Mouse (Mus musculus): ENCODE results near the gene Rhbdf2.
"Not testable (repeated sequence)": the region's sequence is repeated elsewhere in the genome, so short reads cannot be mapped to it uniquely, and the experiment has no call there.

Rhbdf2 gene

DNA sequence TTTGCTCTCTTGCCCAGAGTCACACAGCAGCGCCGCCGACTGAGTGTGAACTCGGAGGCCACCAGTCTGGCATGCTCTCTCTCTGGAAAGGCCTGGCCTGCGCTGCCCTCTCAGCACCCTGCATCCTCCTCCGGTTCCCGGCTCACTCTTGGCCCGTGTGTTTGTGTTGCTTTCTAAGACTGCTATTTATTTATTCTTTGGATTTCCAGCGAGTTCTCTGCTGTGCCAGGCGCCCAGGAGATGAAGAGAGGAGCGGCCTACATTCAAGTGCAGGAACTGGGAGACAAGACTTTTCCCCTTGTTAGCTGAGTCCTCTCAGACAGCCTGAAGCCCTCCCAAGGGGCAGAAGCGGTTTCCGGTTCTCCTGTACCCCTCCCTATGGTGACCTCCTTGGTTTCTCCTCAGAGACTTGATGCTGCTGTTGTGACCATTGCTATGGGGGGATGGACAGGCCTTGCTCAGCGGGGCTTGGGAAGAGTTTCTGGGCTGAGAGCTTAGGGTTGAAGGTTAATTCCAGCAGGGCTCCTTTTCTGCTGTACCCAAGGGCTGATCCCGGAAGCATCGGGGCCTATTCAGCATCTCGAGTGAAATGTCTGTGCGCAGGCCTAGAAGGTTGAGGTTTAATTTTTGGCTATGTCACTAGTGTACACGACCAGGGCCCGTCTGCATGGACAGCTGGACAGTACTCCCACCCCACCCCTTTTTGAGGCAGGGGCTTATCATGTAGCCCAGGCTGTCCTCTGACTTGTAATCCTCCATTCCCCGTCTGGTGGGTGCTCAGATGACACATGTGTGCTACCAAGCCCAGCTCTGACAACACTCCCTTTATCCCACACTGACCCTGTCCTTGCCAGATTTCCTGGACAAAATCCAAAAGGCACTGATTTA lies 17.6 kb upstream of the Rhbdf2 start:
- DNase-seq (ENCODE audit: low spot score in 2 of 2) = no peak

- no peak for DNase-seq (ENCODE audit: low spot score in 2 of 2)
Observed at GRCm38 (mm10) chr11:116643579-116644224, 16.9 kb upstream of the Rhbdf2 start.

DNA sequence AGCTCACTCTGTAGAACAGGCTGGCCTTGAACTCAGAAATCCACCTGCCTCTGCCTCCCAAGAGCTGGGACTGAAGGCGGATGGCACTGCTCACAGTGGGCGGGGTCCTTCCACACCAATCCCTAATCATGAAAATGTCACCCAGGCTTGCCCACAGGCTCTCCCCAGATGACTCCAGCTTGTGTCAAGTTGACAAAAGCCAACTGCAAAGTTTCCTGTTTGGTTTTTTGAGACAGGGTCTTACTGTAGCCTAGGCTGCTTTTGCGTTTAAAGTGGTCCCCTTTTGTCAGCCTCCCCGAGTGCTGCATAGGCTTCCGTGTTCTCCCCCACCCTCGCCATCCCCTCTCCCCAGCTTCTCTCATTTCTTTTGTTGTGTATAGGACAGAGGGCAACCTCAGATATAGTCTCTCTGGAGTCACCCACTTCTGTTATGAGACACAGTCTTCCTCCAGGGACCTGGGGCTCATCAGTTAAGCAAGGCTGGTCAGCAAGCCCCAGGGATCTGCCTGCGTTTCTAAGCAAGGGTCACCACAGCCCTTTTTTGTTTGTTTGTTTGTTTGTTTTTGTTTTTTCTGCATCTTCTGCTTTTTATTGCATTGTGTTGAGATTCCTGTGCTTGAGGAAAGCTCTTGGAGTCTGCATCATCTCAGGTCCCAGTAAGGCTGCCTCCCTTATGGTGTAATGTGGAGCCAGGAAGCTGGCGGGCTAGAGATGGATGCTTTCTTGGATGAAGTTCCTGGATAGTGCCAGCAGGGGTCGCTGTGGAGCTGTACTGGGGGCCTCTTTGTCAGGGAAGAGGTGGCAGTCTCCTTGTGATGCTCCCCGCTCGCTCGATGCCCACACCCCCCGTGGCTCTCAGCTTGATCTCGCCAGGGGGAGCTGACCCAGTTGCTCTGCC lies 16.1 kb upstream of the Rhbdf2 start:
- DNase-seq (ENCODE audit: low spot score in 2 of 2) = peak; percentile 68 to 88

DNA sequence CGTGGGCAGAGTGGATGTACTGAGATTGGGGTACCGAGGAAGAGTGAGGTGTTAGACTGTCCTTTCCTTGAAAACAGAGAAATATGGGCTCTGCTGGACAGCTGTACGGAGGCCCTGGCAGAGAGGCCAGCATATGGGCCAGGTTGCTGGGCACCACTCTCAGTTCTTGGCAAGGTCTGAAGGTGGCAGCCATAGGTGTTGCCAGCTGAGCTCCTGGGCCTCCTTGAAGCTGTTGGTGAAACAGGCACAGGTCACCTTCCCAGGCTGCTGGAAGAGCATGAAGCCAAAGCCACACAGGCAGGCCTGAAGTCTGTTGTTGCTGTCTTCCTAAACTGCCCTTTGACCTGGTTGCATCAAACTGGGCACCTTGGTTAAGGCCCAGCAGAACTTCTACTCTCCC lies 14.9 kb upstream of the Rhbdf2 start:
- DNase-seq (ENCODE audit: low spot score in 2 of 2) = no peak

GRCm38 (mm10) chr11:116641168-116641567 lies 14.3 kb upstream of the Rhbdf2 start:
- peak in 1 of 2 experiments; percentile 41 for DNase-seq (ENCODE audit: low spot score in 2 of 2)

DNA sequence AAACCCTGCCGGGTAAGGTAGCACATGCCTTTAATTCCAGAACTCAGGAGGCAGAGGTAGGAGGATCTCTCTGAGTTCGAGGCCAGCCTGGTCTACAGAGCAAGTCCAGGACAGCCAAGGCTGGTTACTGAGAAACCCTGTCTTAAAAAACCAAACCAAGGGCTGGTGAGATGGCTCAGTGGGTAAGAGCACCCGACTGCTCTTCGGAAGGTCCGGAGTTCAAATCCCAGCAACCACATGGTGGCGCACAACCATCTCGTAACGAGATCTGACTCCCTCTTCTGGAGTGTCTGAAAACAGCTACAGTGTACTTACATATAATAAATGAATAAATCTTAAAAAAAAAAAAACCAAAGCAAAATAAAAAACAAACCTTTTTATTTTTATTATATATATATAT lies 9.8 kb upstream of the Rhbdf2 start:
- not testable (repeated sequence) for DNase-seq (ENCODE audit: low spot score in 2 of 2)

- no peak for DNase-seq (ENCODE audit: low spot score in 2 of 2)
Observed at GRCm38 (mm10) chr11:116632962-116633361, 6.1 kb upstream of the Rhbdf2 start.

- DNase-seq (ENCODE audit: low spot score in 2 of 2) = no peak
Observed at GRCm38 (mm10) chr11:116630171-116630965, 3.5 kb upstream of the Rhbdf2 start.

DNA sequence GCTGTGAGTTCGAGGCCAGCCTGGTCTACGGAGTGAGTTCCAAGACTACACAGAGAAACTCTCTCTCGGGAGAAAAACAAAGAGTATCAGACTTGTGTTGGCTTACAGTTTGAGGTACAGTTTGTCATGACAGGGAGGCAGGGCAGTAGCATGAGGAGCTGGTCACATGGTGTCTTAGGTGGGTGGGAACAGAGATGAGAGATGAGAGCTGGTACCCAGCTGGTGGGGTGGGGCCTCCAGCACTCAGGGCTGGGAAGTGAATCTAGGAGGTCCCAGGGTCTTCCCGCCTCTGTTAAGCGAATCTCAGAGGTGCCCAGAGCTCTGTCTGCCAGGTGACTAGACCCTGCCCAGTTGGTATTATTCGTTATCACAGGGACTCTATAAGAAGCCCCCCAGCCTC lies 2.7 kb upstream of the Rhbdf2 start:
- no peak for DNase-seq (ENCODE audit: low spot score in 2 of 2)

- peak; percentile 69 to 87 for DNase-seq (ENCODE audit: low spot score in 2 of 2)
Observed at GRCm38 (mm10) chr11:116628712-116629111, 1.9 kb upstream of the Rhbdf2 start.

GRCm38 (mm10) chr11:116627072-116628020 lies 527 bp upstream of the Rhbdf2 start:
- peak in 1 of 2 experiments; percentile 42 for DNase-seq (ENCODE audit: low spot score in 2 of 2)

DNA sequence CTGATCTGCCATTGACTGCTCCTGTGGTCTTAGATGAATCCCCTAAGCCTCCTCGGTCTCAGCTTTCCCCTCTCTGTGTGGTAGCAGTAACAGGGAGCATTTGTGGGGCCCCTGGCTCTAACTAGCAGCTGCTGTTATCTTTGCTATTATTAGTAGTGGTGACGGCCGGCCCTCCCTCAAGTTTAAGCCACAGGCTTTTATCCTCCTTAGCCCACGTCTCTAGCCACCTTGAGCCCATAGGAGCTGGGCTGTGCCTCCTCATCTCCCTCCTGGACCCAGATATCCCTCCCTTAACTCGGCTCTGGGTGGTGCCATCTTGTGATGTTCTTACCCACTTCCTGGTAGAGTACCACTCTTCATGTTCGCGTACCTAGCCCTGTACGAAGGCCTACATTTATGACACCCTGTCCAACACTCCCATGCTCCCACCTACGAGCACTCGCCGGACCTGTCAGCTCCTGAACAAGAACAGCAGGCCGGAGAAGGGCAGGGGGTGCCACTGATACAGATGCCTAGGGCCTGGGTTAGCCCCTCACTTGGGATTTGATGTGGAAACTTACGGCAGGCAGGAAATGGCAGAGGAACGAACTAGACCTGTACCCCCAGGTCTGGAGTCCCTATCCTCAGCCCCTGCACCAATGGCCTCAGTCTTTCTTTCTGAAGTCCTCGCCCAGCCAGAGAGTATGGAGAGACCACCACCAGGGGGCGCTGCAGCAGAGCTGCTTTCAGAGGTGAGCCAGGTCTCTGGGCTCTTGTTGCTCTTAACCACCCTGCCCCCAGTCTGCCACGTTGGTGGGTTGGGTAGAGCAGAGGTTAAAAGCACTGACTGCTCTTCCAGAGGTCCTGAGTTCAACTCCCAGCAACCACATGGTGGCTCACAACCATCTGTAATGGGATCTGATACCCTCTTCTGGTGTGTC lies 1.5 kb downstream of the Rhbdf2 start:
- DNase-seq (ENCODE audit: low spot score in 2 of 2) = peak; percentile 39 to 70

GRCm38 (mm10) chr11:116624131-116624832 lies 2.5 kb downstream of the Rhbdf2 start:
- peak; percentile 58 to 83 for DNase-seq (ENCODE audit: low spot score in 2 of 2)

GRCm38 (mm10) chr11:116623281-116624124 lies 3.3 kb downstream of the Rhbdf2 start:
- DNase-seq (ENCODE audit: low spot score in 2 of 2) = no peak

DNA sequence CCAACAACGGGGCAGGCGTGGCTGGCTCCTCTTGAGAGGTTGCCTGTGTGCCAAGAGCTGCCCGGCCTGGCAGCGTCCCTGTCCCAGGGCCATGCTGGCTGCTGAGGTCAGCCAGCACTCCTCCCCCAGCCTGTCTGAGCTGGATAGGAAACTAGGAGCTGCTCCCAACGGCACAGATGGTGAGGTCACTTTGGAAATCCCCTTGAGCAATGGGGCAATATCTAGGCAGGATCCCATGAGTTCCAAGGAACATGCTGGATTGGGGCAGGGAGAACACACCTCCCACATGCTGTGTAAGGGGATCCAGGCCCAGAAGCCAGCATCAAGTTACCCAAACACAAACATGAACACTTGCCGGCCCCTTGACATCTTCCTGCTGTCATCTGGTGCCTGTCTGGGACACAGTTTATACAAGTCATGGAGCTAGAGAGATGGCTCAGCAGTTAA lies 5.5 kb downstream of the Rhbdf2 start:
- no peak for DNase-seq (ENCODE audit: low spot score in 2 of 2)

- no peak for DNase-seq (ENCODE audit: low spot score in 2 of 2)
Observed at GRCm38 (mm10) chr11:116620559-116621253, 6.1 kb downstream of the Rhbdf2 start.

DNA sequence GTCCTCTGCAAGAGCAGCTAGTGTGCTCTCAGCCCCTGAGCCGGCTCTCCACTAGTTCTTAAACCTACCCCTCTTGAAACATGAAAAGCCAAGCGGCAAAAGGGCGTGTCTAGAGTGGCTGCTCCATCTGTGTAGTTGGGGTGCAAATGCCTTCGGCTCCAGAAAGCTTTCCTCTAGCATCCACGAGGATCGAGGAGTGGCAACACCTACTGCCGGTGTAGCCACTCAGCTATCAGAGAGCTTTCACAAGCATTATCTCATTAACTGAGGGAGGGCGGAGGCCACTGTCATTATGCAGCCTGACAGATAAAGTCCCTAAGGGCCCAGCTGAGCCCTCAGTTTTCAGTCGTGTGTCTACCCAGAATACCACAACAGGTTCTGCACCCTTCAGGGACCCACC lies 6.7 kb downstream of the Rhbdf2 start:
- DNase-seq (ENCODE audit: low spot score in 2 of 2) = no peak
